Mouse (Mus musculus): ENCODE results near the gene Sash1. TPM values are rescaled to one million over a fixed set of nuclear protein-coding genes. Genes with fewer than 3 reads are reported as not detected.
A peak's percentile ranks its signal among the peaks of the same experiment; 100 is the strongest.

Sash1 gene
- polyA plus RNA-seq, 1 experiment from 2014 or later, result 0.92 TPM

GRCm38 (mm10) chr10:8885201-8885600, 669 bp downstream of the Sash1 start:
- Histone ChIP-seq H3K27me3 (ENCODE audit: control insufficient read depth, insufficient read depth, low read depth, low read length) (peaks cover 18% of the 10 kb centered on the region), H3K9ac (ENCODE audit: low read depth, low read length) (peak overlapping the region; percentile 64), H3K9me3 (replicated peaks; ENCODE audit: control insufficient read depth, low read length) (no peaks in the 10 kb centered on the region), H3K27ac (ENCODE audit: low read length) (peak overlapping the region; percentile 7; the same call in 1 of the 2 replicates), H3K36me3 (ENCODE audit: control insufficient read depth, insufficient read depth) (no peaks in the 10 kb centered on the region), H3K4me1 (ENCODE audit: control insufficient read depth, low read depth, low read length) (no peaks in the 10 kb centered on the region; the same call in 1 of the 2 replicates), H3K4me2 (ENCODE audit: low read depth, low read length) (peak overlapping the region; percentile 66), H3K4me3 (ENCODE audit: low read depth, low read length) (peak overlapping the region; percentile 69)
- WGBS (ENCODE audit: insufficient replicate concordance), result 5% methylated on average over 11 of the region's 11 CpGs
- ATAC-seq (ENCODE audit: low read depth), result no peak

DNA sequence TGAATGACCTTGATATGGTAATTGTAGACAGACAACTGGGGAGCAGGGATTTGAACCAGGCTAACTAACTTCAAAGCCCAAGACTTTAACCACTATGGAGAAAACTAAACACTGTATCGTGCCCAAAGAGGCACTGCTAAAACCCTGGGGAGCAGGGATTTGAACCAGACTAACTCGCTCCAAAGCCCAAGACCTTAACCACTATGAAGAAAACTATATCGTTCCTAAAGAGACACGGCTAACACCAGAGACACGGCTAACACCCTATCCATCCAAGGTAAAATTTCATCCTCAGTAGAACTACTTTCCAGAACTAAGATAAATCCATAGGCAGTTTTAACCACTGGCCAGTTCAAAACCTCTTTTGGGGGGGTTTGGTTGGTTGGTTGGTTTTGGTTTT, 1.3 kb downstream of the Sash1 start:
- Histone ChIP-seq H3K4me1 (ENCODE audit: control insufficient read depth, low read depth, low read length) (no peaks in the 10 kb centered on the region), H3K9ac (ENCODE audit: low read depth, low read length) (no peak overlapping the region), H3K27me3 (ENCODE audit: control insufficient read depth, insufficient read depth, low read depth, low read length) (peaks cover 18% of the 10 kb centered on the region), H3K9me3 (replicated peaks; ENCODE audit: control insufficient read depth, low read length) (no peaks in the 10 kb centered on the region), H3K27ac (ENCODE audit: low read length) (0 out of 2 replicates have a peak overlapping the region, but pooled peaks have one; percentile 8), H3K36me3 (ENCODE audit: control insufficient read depth, insufficient read depth) (no peaks in the 10 kb centered on the region), H3K4me2 (ENCODE audit: low read depth, low read length) (peak overlapping the region; percentile 8; the same call in 1 of the 2 replicates), H3K4me3 (ENCODE audit: low read depth, low read length) (peak overlapping the region; percentile 18; the same call in 1 of the 2 replicates)
- WGBS (ENCODE audit: insufficient replicate concordance), result 45% methylated on average over 5 of the region's 5 CpGs
- no peak for ATAC-seq (ENCODE audit: low read depth)

DNA sequence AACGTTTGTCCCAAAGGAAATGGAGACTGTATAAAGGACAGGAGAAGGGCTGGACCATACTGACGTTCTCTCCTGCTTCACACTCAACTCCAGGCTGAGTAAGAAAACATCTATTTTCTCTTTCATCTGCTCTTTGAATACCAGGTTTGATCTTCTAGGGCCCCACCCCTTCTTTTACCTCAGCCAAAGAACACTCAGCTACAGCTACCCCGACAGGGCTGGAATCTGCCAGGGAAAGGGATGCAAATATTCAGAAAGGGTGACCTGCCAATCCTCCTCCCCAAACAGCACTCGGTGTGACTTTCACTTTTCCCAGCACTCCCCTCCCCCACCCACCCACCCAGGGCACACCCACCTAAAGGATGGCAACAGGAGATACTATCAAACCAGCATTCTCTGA, 2.2 kb downstream of the Sash1 start:
- Histone ChIP-seq H3K27me3 (ENCODE audit: control insufficient read depth, insufficient read depth, low read depth, low read length) (peaks cover 18% of the 10 kb centered on the region), H3K9me3 (replicated peaks; ENCODE audit: control insufficient read depth, low read length) (no peaks in the 10 kb centered on the region), H3K27ac (ENCODE audit: low read length) (no peak overlapping the region), H3K9ac (ENCODE audit: low read depth, low read length) (no peak overlapping the region), H3K4me1 (ENCODE audit: control insufficient read depth, low read depth, low read length) (no peaks in the 10 kb centered on the region; the same call in 1 of the 2 replicates), H3K36me3 (ENCODE audit: control insufficient read depth, insufficient read depth) (no peaks in the 10 kb centered on the region), H3K4me3 (ENCODE audit: low read depth, low read length) (no peak overlapping the region), H3K4me2 (ENCODE audit: low read depth, low read length) (0 out of 2 replicates have a peak overlapping the region, but pooled peaks have one; percentile 14)
- ATAC-seq (ENCODE audit: low read depth), result no peak
- 20% methylated on average over 4 of the region's 4 CpGs for WGBS (ENCODE audit: insufficient replicate concordance)

- WGBS (ENCODE audit: insufficient replicate concordance), result 43% methylated on average over 2 of the region's 2 CpGs
- Histone ChIP-seq H3K4me2 (ENCODE audit: low read depth, low read length) (no peak overlapping the region), H3K27me3 (ENCODE audit: control insufficient read depth, insufficient read depth, low read depth, low read length) (peaks cover 18% of the 10 kb centered on the region), H3K4me1 (ENCODE audit: control insufficient read depth, low read depth, low read length) (no peaks in the 10 kb centered on the region; the same call in 1 of the 2 replicates), H3K27ac (ENCODE audit: low read length) (no peak overlapping the region), H3K36me3 (ENCODE audit: control insufficient read depth, insufficient read depth) (no peaks in the 10 kb centered on the region), H3K9ac (ENCODE audit: low read depth, low read length) (no peak overlapping the region), H3K4me3 (ENCODE audit: low read depth, low read length) (no peak overlapping the region), H3K9me3 (replicated peaks; ENCODE audit: control insufficient read depth, low read length) (no peaks in the 10 kb centered on the region)
- ATAC-seq (ENCODE audit: low read depth), result no peak
Measured at GRCm38 (mm10) chr10:8881736-8882135, 4.1 kb downstream of the Sash1 start.

GRCm38 (mm10) chr10:8880950-8881675, 4.8 kb downstream of the Sash1 start:
- Histone ChIP-seq H3K9me3 (replicated peaks; ENCODE audit: control insufficient read depth, low read length) (no peaks in the 10 kb centered on the region), H3K4me1 (ENCODE audit: control insufficient read depth, low read depth, low read length) (no peaks in the 10 kb centered on the region; the same call in 1 of the 2 replicates), H3K4me3 (ENCODE audit: low read depth, low read length) (no peak overlapping the region), H3K9ac (ENCODE audit: low read depth, low read length) (no peak overlapping the region), H3K4me2 (ENCODE audit: low read depth, low read length) (no peak overlapping the region), H3K27ac (ENCODE audit: low read length) (no peak overlapping the region), H3K36me3 (ENCODE audit: control insufficient read depth, insufficient read depth) (no peaks in the 10 kb centered on the region), H3K27me3 (ENCODE audit: control insufficient read depth, insufficient read depth, low read depth, low read length) (peaks cover 14% of the 10 kb centered on the region)
- ATAC-seq (ENCODE audit: low read depth), result no peak
- 69% methylated on average over 15 of the region's 15 CpGs for WGBS (ENCODE audit: insufficient replicate concordance)

- no peaks in the 10 kb centered on the region for H3K9me3 ChIP-seq (replicated peaks; ENCODE audit: control insufficient read depth, low read length)
- ATAC-seq (ENCODE audit: low read depth), result 0 out of 2 replicates have a peak, but pooled peaks have one; percentile 9
- WGBS (ENCODE audit: insufficient replicate concordance), result 17% methylated on average over 9 of the region's 9 CpGs
- H3K9ac ChIP-seq (ENCODE audit: low read depth, low read length), result no peak overlapping the region
- H3K27ac ChIP-seq (ENCODE audit: low read length), result no peak overlapping the region
- H3K27me3 ChIP-seq (ENCODE audit: control insufficient read depth, insufficient read depth, low read depth, low read length), result no peaks in the 10 kb centered on the region
- H3K36me3 ChIP-seq (ENCODE audit: control insufficient read depth, insufficient read depth), result no peaks in the 10 kb centered on the region
- peak overlapping the region; percentile 30; the same call in 1 of the 2 replicates for H3K4me2 ChIP-seq (ENCODE audit: low read depth, low read length)
- peaks cover 2% of the 10 kb centered on the region for H3K4me1 ChIP-seq (ENCODE audit: control insufficient read depth, low read depth, low read length)
- 0 out of 2 replicates have a peak overlapping the region, but pooled peaks have one; percentile 2 for H3K4me3 ChIP-seq (ENCODE audit: low read depth, low read length)
Measured at GRCm38 (mm10) chr10:8878824-8879223, 7.0 kb downstream of the Sash1 start.

DNA sequence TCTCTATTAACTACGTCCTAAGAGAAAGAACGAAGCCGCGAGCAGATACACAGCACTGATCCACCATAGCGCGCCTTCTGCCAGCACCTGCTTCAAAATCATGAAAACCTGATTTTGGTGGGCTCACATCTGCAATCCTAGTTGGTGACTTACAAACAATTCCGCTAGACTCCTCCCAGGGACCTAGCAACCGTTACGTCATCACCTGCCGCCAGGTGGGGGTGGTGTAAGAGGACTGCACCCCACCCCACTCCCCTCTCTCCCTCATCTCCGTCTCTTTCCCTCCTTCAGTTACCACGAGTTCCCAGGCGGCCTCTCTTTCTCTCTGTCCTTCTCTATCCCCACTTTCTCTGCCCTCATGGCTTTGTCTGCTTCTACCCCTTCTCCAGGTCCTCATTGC, 7.5 kb downstream of the Sash1 start:
- no peaks in the 10 kb centered on the region for H3K9me3 ChIP-seq (replicated peaks; ENCODE audit: control insufficient read depth, low read length)
- H3K4me3 ChIP-seq (ENCODE audit: low read depth, low read length), result 0 out of 2 replicates have a peak overlapping the region, but pooled peaks have one; percentile 2
- no peaks in the 10 kb centered on the region for H3K36me3 ChIP-seq (ENCODE audit: control insufficient read depth, insufficient read depth)
- H3K4me2 ChIP-seq (ENCODE audit: low read depth, low read length), result peak overlapping the region; percentile 30; the same call in 1 of the 2 replicates
- ATAC-seq (ENCODE audit: low read depth), result no peak
- H3K27ac ChIP-seq (ENCODE audit: low read length), result no peak overlapping the region
- WGBS (ENCODE audit: insufficient replicate concordance), result 63% methylated on average over 13 of the region's 13 CpGs
- peaks cover 3% of the 10 kb centered on the region for H3K4me1 ChIP-seq (ENCODE audit: control insufficient read depth, low read depth, low read length)
- H3K27me3 ChIP-seq (ENCODE audit: control insufficient read depth, insufficient read depth, low read depth, low read length), result no peaks in the 10 kb centered on the region
- no peak overlapping the region for H3K9ac ChIP-seq (ENCODE audit: low read depth, low read length)

GRCm38 (mm10) chr10:8873631-8874370, 12.1 kb downstream of the Sash1 start:
- ATAC-seq (ENCODE audit: low read depth), result peak; percentile 72
- Histone ChIP-seq H3K9me3 (replicated peaks; ENCODE audit: control insufficient read depth, low read length) (no peaks in the 10 kb centered on the region), H3K27ac (ENCODE audit: low read length) (peak overlapping the region; percentile 7; the same call in 1 of the 2 replicates), H3K4me2 (ENCODE audit: low read depth, low read length) (no peak overlapping the region), H3K27me3 (ENCODE audit: control insufficient read depth, insufficient read depth, low read depth, low read length) (no peaks in the 10 kb centered on the region), H3K4me3 (ENCODE audit: low read depth, low read length) (no peak overlapping the region), H3K36me3 (ENCODE audit: control insufficient read depth, insufficient read depth) (no peaks in the 10 kb centered on the region), H3K4me1 (ENCODE audit: control insufficient read depth, low read depth, low read length) (peaks cover 3% of the 10 kb centered on the region), H3K9ac (ENCODE audit: low read depth, low read length) (no peak overlapping the region)
- WGBS (ENCODE audit: insufficient replicate concordance), result 34% methylated on average over 7 of the region's 7 CpGs
